ENCODE assay signal across 8 mouse cellular contexts in genomic region chr11:115627705-115628464, GRCm38 (mm10). TPM values are rescaled to one million over a fixed set of nuclear protein-coding genes. Genes with fewer than 3 reads are reported as not detected.
DNase-seq lines count a peak whose midpoint lies in the region; ATAC-seq and TF ChIP-seq lines count a peak whose summit lies in the region.

TSS of gene Slc25a19 (minus strand) at chr11:115628295.

- H3K4me3 ChIP-seq in MEL (ENCODE audit: control insufficient read depth in 1 of 2, insufficient read depth in 1 of 2, low read depth in 2 of 2, low read length in 2 of 2) = peak within 1 kb of the TSS; percentile 82
- H3K4me3 ChIP-seq in cerebellum, adult 2 months (replicated peaks; ENCODE audit: insufficient read depth, low read depth, low read length) = peak within 1 kb of the TSS; percentile 80
- H3K4me3 ChIP-seq in forebrain, postnatal 0 days (ENCODE audit: low read depth, low read length) = peak within 1 kb of the TSS; percentile 74
- H3K4me3 ChIP-seq in lung, embryonic 15.5 days = peak within 1 kb of the TSS; percentile 70

- peak within 1 kb of the TSS; percentile 75 for H3K9ac ChIP-seq in MEL (ENCODE audit: control insufficient read depth, low read depth, low read length, poor library complexity, severe bottlenecking)
- H3K9ac ChIP-seq in forebrain, postnatal 0 days = peak within 1 kb of the TSS; percentile 65
- H3K9ac ChIP-seq in lung, embryonic 15.5 days = peak within 1 kb of the TSS; percentile 67

- TF ChIP-seq RAD21 in MEL (IDR thresholded peaks at IDR 0.05; ENCODE audit: low read depth, low read length) = no peak

- H3K36me3 ChIP-seq in MEL (ENCODE audit: control insufficient read depth in 1 of 2, insufficient read depth in 2 of 2, low read length in 2 of 2) = peaks cover 4 to 9% of the 10 kb centered on the region in 2 experiments
- peaks cover 2% of the 10 kb centered on the region for H3K36me3 ChIP-seq in forebrain, postnatal 0 days (ENCODE audit: insufficient read depth)
- H3K36me3 ChIP-seq in lung, embryonic 15.5 days = no peaks in the 10 kb centered on the region; the same call in 1 of the 2 replicates

- H3K27me3 ChIP-seq in MEL (ENCODE audit: control insufficient read depth in 1 of 2, insufficient read depth in 2 of 2, low read length in 2 of 2) = no peaks in the 10 kb centered on the region
- H3K27me3 ChIP-seq in cerebellum, adult 2 months (ENCODE audit: control insufficient read depth, insufficient read depth, low read length) = no peaks in the 10 kb centered on the region
- no peaks in the 10 kb centered on the region for H3K27me3 ChIP-seq in forebrain, postnatal 0 days (ENCODE audit: insufficient read depth, low read length)
- no peaks in the 10 kb centered on the region for H3K27me3 ChIP-seq in lung, embryonic 15.5 days

- ATAC-seq in forebrain, postnatal 0 days = peak; percentile 100
- ATAC-seq in lung, embryonic 15.5 days (ENCODE audit: borderline replicate concordance, extremely low read depth, low FRiP score, low TSS enrichment) = peak; percentile 98

- DNase-seq in MEL (ENCODE audit: low read depth, low spot score) = peak; percentile 100
- peak; percentile 99 to 100 for DNase-seq in cerebellum, adult 2 months
- DNase-seq in forebrain, postnatal 0 days = peak; percentile 98
- peak; percentile 99 for DNase-seq in heart, postnatal 4 days
- peak; percentile 99 to 100 for DNase-seq in layer of hippocampus, adult 8-10 months (ENCODE audit: low spot score in 2 of 2)
- peak; percentile 100 for DNase-seq in ovary, adult 18-20 months (ENCODE audit: low spot score)
- peak; percentile 98 for DNase-seq in thymus, postnatal 0 days (ENCODE audit: low spot score)

- H3K4me1 ChIP-seq in MEL (ENCODE audit: control insufficient read depth in 1 of 2, insufficient read depth in 2 of 2, low read length in 2 of 2) = peaks cover 6 to 29% of the 10 kb centered on the region in 2 experiments
- H3K4me1 ChIP-seq in cerebellum, adult 2 months (ENCODE audit: control insufficient read depth, insufficient read depth, low read length) = no peaks in the 10 kb centered on the region; the same call in 1 of the 2 replicates
- peaks cover 5% of the 10 kb centered on the region; the same call in 1 of the 2 replicates for H3K4me1 ChIP-seq in forebrain, postnatal 0 days (ENCODE audit: insufficient read depth)
- peaks cover 9% of the 10 kb centered on the region; the same call in 1 of the 2 replicates for H3K4me1 ChIP-seq in lung, embryonic 15.5 days

- H3K4me2 ChIP-seq in forebrain, postnatal 0 days (ENCODE audit: low read depth) = peak within 1 kb of the TSS; percentile 88
- peak within 1 kb of the TSS; percentile 91 for H3K4me2 ChIP-seq in lung, embryonic 15.5 days

- TF ChIP-seq EP300 in MEL (IDR thresholded peaks at IDR 0.05; ENCODE audit: low read depth in 1 of 2, low read length in 2 of 2) = peak in 1 of 2 experiments; percentile 19; a peak in 1 of 4 replicates

- peak within 1 kb of the TSS; percentile 83 for H3K27ac ChIP-seq in MEL (ENCODE audit: control insufficient read depth, low read depth, low read length)
- peak within 1 kb of the TSS; percentile 9; the same call in 1 of the 2 replicates for H3K27ac ChIP-seq in cerebellum, adult 2 months (ENCODE audit: insufficient read depth, low read length)
- 0 out of 2 replicates have a peak within 1 kb of the TSS, but pooled peaks have one; percentile 36 for H3K27ac ChIP-seq in forebrain, postnatal 0 days (ENCODE audit: low read depth, low read length)
- H3K27ac ChIP-seq in lung, embryonic 15.5 days = no peak within 1 kb of the TSS; the same call in 1 of the 2 replicates

- H3K79me2 ChIP-seq in MEL (ENCODE audit: control insufficient read depth, insufficient read depth, low read length, poor library complexity) = peaks cover 21% of the 10 kb centered on the region

- H3K9me3 ChIP-seq in MEL (replicated peaks; ENCODE audit: insufficient read depth, low read length) = no peaks in the 10 kb centered on the region
- H3K9me3 ChIP-seq in forebrain, postnatal 0 days (ENCODE audit: low read length) = no peaks in the 10 kb centered on the region
- no peaks in the 10 kb centered on the region for H3K9me3 ChIP-seq in lung, embryonic 15.5 days

- peak; percentile 95 to 97 for TF ChIP-seq POLR2A in MEL (IDR thresholded peaks at IDR 0.05; ENCODE audit: control insufficient read depth in 1 of 2, insufficient read depth in 1 of 2, low read depth in 1 of 2, low read length in 2 of 2, poor library complexity in 1 of 2)
- peak; percentile 82 for TF ChIP-seq POLR2A in cerebellum, adult 2 months (IDR thresholded peaks at IDR 0.05; ENCODE audit: borderline replicate concordance, insufficient read depth, low read length)

- 1% methylated on average over 47 of the region's 47 CpGs for whole genome bisulfite sequencing in cerebellum, adult 2 months
- WGBS in forebrain, postnatal 0 days = under 1% methylated on average over 47 of the region's 47 CpGs
- under 1% methylated on average over 47 of the region's 47 CpGs for WGBS in lung, embryonic 15.5 days

- TF ChIP-seq CTCF in MEL (IDR thresholded peaks at IDR 0.05 in 2 of 3, conservative IDR thresholded peaks at IDR 0.05 in 1 of 3; ENCODE audit: control insufficient read depth in 1 of 3, insufficient read depth in 1 of 3, low read depth in 2 of 3, low read length in 3 of 3, poor library complexity in 1 of 3, severe bottlenecking in 1 of 3) = no peak
- no peak for TF ChIP-seq CTCF in cerebellum, adult 2 months (IDR thresholded peaks at IDR 0.05; ENCODE audit: borderline replicate concordance, insufficient read depth, low read depth, low read length)
- TF ChIP-seq CTCF in forebrain, postnatal 0 days (IDR thresholded peaks at IDR 0.05; ENCODE audit: low read depth) = no peak

TF ChIP-seq in MEL, 35 proteins besides CTCF, POLR2A, EP300 and RAD21:
- TF ChIP-seq NELFE (IDR thresholded peaks at IDR 0.05; ENCODE audit: low read depth, low read length) (peak; percentile 84), SIN3A (IDR thresholded peaks at IDR 0.05; ENCODE audit: low read length) (peak; percentile 97), TCF12 (IDR thresholded peaks at IDR 0.05; ENCODE audit: low read depth, low read length) (peak; percentile 73), MAX (IDR thresholded peaks at IDR 0.05; ENCODE audit: low read length) (peak; percentile 47; the same call in 1 of the 2 replicates), MYB (IDR thresholded peaks at IDR 0.05; ENCODE audit: low read depth, low read length) (no peak), USF2 (IDR thresholded peaks at IDR 0.05; ENCODE audit: borderline replicate concordance in 1 of 2, insufficient read depth in 1 of 2, low read depth in 1 of 2, low read length in 2 of 2) (no peak), ETS1 (IDR thresholded peaks at IDR 0.05; ENCODE audit: low read depth, low read length) (peak; percentile 56; the same call in 1 of the 2 replicates), JUND (IDR thresholded peaks at IDR 0.05; ENCODE audit: low read depth, low read length) (no peak), POLR2AphosphoS2 (IDR thresholded peaks at IDR 0.05; ENCODE audit: low read length) (peak; percentile 89), GATA1 (IDR thresholded peaks at IDR 0.05; ENCODE audit: low read depth, low read length) (0 out of 2 replicates have a peak, but pooled peaks have one; percentile 8), CHD1 (IDR thresholded peaks at IDR 0.05; ENCODE audit: low read depth, low read length) (no peak), USF1 (IDR thresholded peaks at IDR 0.05; ENCODE audit: low read depth, low read length) (peak; percentile 61; the same call in 1 of the 2 replicates), MAFK (IDR thresholded peaks at IDR 0.05; ENCODE audit: borderline replicate concordance, low read depth, low read length) (no peak), E2F4 (IDR thresholded peaks at IDR 0.05; ENCODE audit: borderline replicate concordance, low read depth, low read length) (peak; percentile 91), MXI1 (IDR thresholded peaks at IDR 0.05; ENCODE audit: low read depth, low read length) (peak; percentile 85), MEF2A (IDR thresholded peaks at IDR 0.05; ENCODE audit: extremely low read depth, insufficient replicate concordance, low read depth, low read length, poor library complexity, severe bottlenecking) (no peak), RCOR1 (IDR thresholded peaks at IDR 0.05; ENCODE audit: low read depth, low read length) (no peak), NRF1 (IDR thresholded peaks at IDR 0.05; ENCODE audit: insufficient read depth, low read depth, low read length, poor library complexity, severe bottlenecking) (peak; percentile 77), HCFC1 (IDR thresholded peaks at IDR 0.05; ENCODE audit: low read depth, low read length) (peak; percentile 100), ZNF384 (IDR thresholded peaks at IDR 0.05; ENCODE audit: low read depth, low read length) (peak; percentile 72; the same call in 1 of the 2 replicates), MAZ (IDR thresholded peaks at IDR 0.05; ENCODE audit: low read depth, low read length) (peak; percentile 74; the same call in 1 of the 2 replicates), MYC (IDR thresholded peaks at IDR 0.05; ENCODE audit: low read depth, low read length) (peak; percentile 77), CHD2 (IDR thresholded peaks at IDR 0.05; ENCODE audit: low read length) (peak; percentile 75), TBP (IDR thresholded peaks at IDR 0.05; ENCODE audit: low read depth, low read length) (peak; percentile 92), KAT2A (conservative IDR thresholded peaks at IDR 0.05; ENCODE audit: low read depth, low read length) (peak; percentile 99), ELF1 (IDR thresholded peaks at IDR 0.05; ENCODE audit: low read depth, low read length) (peak; percentile 97), ZMIZ1 (IDR thresholded peaks at IDR 0.05; ENCODE audit: low read depth, low read length) (peak; percentile 86)
TF ChIP-seq in MEL: peak in this region for 20.

RNA-seq across cellular contexts. Expression of gene Slc25a19, which starts in this region (rescaled TPM):
- total RNA-seq in MEL (2012; rRNA removed) = 30.0 and 35.3 TPM in 2 replicates
- polyA plus RNA-seq in MEL (2012; ENCODE audit: insufficient read depth in 1 of 2, insufficient read length in 2 of 2, low read depth in 1 of 2, low replicate concordance in 2 of 2, missing spikeins in 1 of 2) = 10 to 100 TPM in 1 of 2 experiments, not detected in 1; 43.1 TPM
- 115 and 123 TPM in 2 replicates for polyA plus RNA-seq in cerebellum, adult 2 months (2012; rRNA removed)
- total RNA-seq in forebrain, postnatal 0 days (2014; rRNA removed) = 34.3 and 38.7 TPM in 2 replicates
- polyA plus RNA-seq in forebrain, postnatal 0 days (2015; fragmentation: Nextera tagmentation; extraction: Ambion mirVana) = 51.1 and 51.7 TPM in 2 replicates
- total RNA-seq in heart, postnatal 4 days (2021) = 10 to 100 TPM; 27.6 to 30.7 TPM
- total RNA-seq in layer of hippocampus, adult 8-10 months (2022) = 10 to 100 TPM; 55.6 to 81.3 (median 64.7) TPM
- 19.6 and 20.9 TPM in 2 replicates for polyA plus RNA-seq in lung, embryonic 15.5 days (2015; fragmentation: Nextera tagmentation; extraction: Ambion mirVana)
- polyA plus RNA-seq in thymus, postnatal 0 days (2015; fragmentation: Nextera tagmentation; extraction: Ambion mirVana) = 35.5 and 39.5 TPM in 2 replicates
